Mouse (Mus musculus): ENCODE results near the gene Tnfrsf13c. TPM values are rescaled to one million over a fixed set of nuclear protein-coding genes. Genes with fewer than 3 reads are reported as not detected.

Gene Tnfrsf13c
- 0.14 TPM in 1 of 2 replicates, not detected in the other for polyA plus RNA-seq (2015; fragmentation: Nextera tagmentation; extraction: Ambion mirVana)

DNA sequence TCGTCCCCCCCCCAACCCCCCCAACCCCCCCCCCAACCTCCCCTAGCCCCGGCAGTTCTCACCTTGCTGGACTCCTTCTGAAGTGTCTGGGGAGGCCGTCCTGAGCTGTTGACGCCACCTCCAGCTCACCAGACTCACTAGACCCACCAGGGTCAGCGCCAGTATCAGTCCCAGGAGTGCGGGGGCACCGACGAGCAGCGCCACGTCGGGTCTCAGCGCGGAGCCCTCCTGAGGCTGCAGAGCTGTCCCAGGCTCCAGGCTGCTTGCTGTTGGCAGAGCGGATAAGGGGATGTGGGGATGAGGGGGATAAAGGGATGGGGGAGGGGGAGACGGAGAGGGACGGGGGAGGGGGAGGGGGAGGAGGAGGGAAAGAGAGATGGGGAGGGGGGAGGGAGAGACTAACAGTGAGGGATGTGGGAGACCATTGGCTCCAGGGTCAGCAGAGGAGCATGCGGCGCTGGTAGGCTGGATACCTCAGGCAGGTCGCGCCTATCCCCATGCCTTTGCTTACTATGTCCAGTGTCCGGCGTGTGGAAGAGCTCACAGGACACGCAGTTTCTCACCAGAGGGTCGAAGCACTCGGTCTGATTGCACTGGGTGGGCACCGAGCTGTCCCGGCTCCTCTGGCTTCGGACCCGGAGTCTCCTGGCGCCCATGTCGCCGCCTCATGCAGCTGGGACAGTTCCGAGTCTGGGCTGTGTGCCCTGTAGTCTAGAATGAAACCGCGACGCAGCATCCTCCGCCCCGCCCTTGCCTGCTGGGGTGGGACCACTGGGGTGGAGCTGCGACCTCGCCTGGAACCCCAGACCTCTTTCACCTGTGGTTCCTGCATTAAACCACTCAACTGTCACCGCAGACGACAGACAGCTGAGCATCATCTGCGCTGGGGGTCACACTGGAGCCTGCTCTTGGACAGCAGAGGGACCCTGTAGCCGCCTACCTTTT, at the start of gene Tnfrsf13c:
Tnfrsf13c (minus strand) TSS at position 713 of the 945 bp plus-strand sequence.
- H3K9me3 ChIP-seq (replicated peaks; ENCODE audit: control insufficient read depth, low read length, poor library complexity, severe bottlenecking): no peaks in the 10 kb centered on the region
- H3K4me2 ChIP-seq (ENCODE audit: low read length): peak within 1 kb of the TSS; percentile 69
- H3K36me3 ChIP-seq (ENCODE audit: control insufficient read depth, insufficient read depth, low read length): no peaks in the 10 kb centered on the region
- 2% methylated on average over 42 of the region's 44 CpGs for WGBS
- H3K27me3 ChIP-seq (ENCODE audit: control insufficient read depth, insufficient read depth, low read depth, low read length): no peaks in the 10 kb centered on the region; the same call in 1 of the 2 replicates
- no peak within 1 kb of the TSS for H3K27ac ChIP-seq (ENCODE audit: low read length)
- ATAC-seq: peak; percentile 62; the same call in 1 of the 2 replicates
- peak within 1 kb of the TSS; percentile 31 for H3K4me3 ChIP-seq (ENCODE audit: low read depth, low read length)
- peak within 1 kb of the TSS; percentile 44; the same call in 1 of the 2 replicates for H3K9ac ChIP-seq (ENCODE audit: low read depth, low read length)
- peaks cover 5% of the 10 kb centered on the region; the same call in 1 of the 2 replicates for H3K4me1 ChIP-seq (ENCODE audit: control insufficient read depth, insufficient read depth, low read length)

DNA sequence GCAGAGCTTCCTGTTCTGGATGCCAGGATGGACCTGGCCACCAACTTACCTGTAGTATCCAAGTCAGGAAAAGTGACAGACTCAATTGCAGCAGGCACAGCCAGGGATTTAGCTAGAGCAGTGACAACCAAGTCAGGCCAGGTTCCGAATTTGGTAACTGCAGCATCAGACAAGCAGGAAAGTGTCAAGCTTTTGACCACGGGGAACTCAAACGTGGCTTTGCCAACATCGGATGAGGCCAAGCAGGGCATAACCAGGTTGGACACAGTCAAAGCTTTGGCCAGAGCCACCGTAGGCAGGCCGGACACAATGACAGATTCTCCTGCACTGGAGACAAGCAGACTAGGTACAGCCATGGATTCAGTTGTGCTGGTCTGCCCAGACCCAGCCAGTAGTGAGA, 48.1 kb upstream of the Tnfrsf13c start:
- WGBS: 90% methylated on average over 6 of the region's 6 CpGs
- H3K4me3 ChIP-seq (ENCODE audit: low read depth, low read length): no peak overlapping the region
- H3K9ac ChIP-seq (ENCODE audit: low read depth, low read length): no peak overlapping the region
- H3K36me3 ChIP-seq (ENCODE audit: control insufficient read depth, insufficient read depth, low read length): no peaks in the 10 kb centered on the region
- no peak overlapping the region for H3K27ac ChIP-seq (ENCODE audit: low read length)
- no peaks in the 10 kb centered on the region for H3K27me3 ChIP-seq (ENCODE audit: control insufficient read depth, insufficient read depth, low read depth, low read length)
- ATAC-seq: no peak
- H3K4me2 ChIP-seq (ENCODE audit: low read length): no peak overlapping the region
- no peaks in the 10 kb centered on the region for H3K9me3 ChIP-seq (replicated peaks; ENCODE audit: control insufficient read depth, low read length, poor library complexity, severe bottlenecking)
- H3K4me1 ChIP-seq (ENCODE audit: control insufficient read depth, insufficient read depth, low read length): peaks cover 39% of the 10 kb centered on the region

DNA sequence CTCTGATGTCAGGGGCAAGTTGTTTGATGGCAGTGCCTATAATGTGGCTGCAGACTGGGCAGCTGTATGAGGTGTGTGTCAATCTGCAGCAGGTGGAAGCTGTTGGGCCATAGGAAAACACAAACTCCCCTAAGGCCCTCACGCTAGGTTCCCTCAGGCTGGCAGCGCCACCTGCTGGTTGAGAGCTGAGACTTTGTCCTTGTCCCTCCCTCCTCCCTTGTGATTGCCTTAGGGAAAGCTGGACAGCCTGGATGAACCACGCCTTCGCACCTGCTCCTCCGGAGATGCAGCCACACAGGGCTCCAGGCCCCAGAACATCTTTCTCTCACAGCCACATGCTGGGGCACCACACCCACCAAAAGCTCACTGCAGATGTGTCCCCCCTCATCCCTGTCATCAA, 47.0 kb upstream of the Tnfrsf13c start:
- no peaks in the 10 kb centered on the region for H3K27me3 ChIP-seq (ENCODE audit: control insufficient read depth, insufficient read depth, low read depth, low read length)

DNA sequence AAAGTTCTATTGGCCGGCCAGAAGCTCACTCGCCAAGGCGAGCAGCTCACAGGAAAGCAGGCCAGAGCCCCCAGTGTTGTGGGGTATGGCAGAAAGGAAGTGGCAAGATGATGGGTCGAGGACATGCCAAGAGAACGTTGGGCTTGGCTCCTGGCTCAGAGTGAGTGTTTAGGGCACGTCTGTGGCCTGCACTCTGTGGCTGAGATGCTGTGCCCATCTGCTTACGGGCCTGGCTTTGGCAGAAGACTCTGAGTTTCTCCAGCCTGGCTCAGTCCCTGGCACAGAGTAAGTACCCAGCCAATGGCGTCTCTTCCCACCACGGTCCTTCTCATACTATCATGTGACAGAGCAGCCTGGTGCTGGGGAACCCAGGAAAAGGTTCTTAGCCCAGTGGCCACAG, 44.6 kb upstream of the Tnfrsf13c start:
- Histone ChIP-seq H3K4me1 (ENCODE audit: control insufficient read depth, insufficient read depth, low read length) (peaks cover 20% of the 10 kb centered on the region), H3K4me2 (ENCODE audit: low read length) (no peak overlapping the region), H3K9me3 (replicated peaks; ENCODE audit: control insufficient read depth, low read length, poor library complexity, severe bottlenecking) (no peaks in the 10 kb centered on the region), H3K27me3 (ENCODE audit: control insufficient read depth, insufficient read depth, low read depth, low read length) (no peaks in the 10 kb centered on the region), H3K36me3 (ENCODE audit: control insufficient read depth, insufficient read depth, low read length) (no peaks in the 10 kb centered on the region), H3K27ac (ENCODE audit: low read length) (peak overlapping the region; percentile 23; the same call in 1 of the 2 replicates), H3K9ac (ENCODE audit: low read depth, low read length) (no peak overlapping the region), H3K4me3 (ENCODE audit: low read depth, low read length) (no peak overlapping the region)
- 0 out of 2 replicates have a peak, but pooled peaks have one; percentile 8 for ATAC-seq
- WGBS: 76% methylated on average over 9 of the region's 9 CpGs

More for the DNA sequence above, 47.0 kb upstream of the Tnfrsf13c start:
- Histone ChIP-seq H3K36me3 (ENCODE audit: control insufficient read depth, insufficient read depth, low read length) (no peaks in the 10 kb centered on the region), H3K9me3 (replicated peaks; ENCODE audit: control insufficient read depth, low read length, poor library complexity, severe bottlenecking) (no peaks in the 10 kb centered on the region), H3K4me1 (ENCODE audit: control insufficient read depth, insufficient read depth, low read length) (peaks cover 29% of the 10 kb centered on the region), H3K4me2 (ENCODE audit: low read length) (no peak overlapping the region), H3K9ac (ENCODE audit: low read depth, low read length) (no peak overlapping the region), H3K27ac (ENCODE audit: low read length) (no peak overlapping the region), H3K4me3 (ENCODE audit: low read depth, low read length) (no peak overlapping the region)
- 0% methylated on average over 5 of the region's 5 CpGs for WGBS
- no peak for ATAC-seq

GRCm38 (mm10) chr15:82268185-82268584, 44.0 kb upstream of the Tnfrsf13c start:
- Histone ChIP-seq H3K4me1 (ENCODE audit: control insufficient read depth, insufficient read depth, low read length) (peaks cover 19% of the 10 kb centered on the region), H3K4me2 (ENCODE audit: low read length) (no peak overlapping the region), H3K27ac (ENCODE audit: low read length) (peak overlapping the region; percentile 72), H3K9ac (ENCODE audit: low read depth, low read length) (peak overlapping the region; percentile 23; the same call in 1 of the 2 replicates), H3K36me3 (ENCODE audit: control insufficient read depth, insufficient read depth, low read length) (no peaks in the 10 kb centered on the region), H3K4me3 (ENCODE audit: low read depth, low read length) (no peak overlapping the region), H3K27me3 (ENCODE audit: control insufficient read depth, insufficient read depth, low read depth, low read length) (no peaks in the 10 kb centered on the region), H3K9me3 (replicated peaks; ENCODE audit: control insufficient read depth, low read length, poor library complexity, severe bottlenecking) (no peaks in the 10 kb centered on the region)
- ATAC-seq: peak; percentile 50; the same call in 1 of the 2 replicates
- 11% methylated on average over 3 of the region's 3 CpGs for WGBS

- Histone ChIP-seq H3K27me3 (ENCODE audit: control insufficient read depth, insufficient read depth, low read depth, low read length) (no peaks in the 10 kb centered on the region), H3K9ac (ENCODE audit: low read depth, low read length) (no peak overlapping the region), H3K4me2 (ENCODE audit: low read length) (no peak overlapping the region), H3K4me1 (ENCODE audit: control insufficient read depth, insufficient read depth, low read length) (peaks cover 18% of the 10 kb centered on the region), H3K4me3 (ENCODE audit: low read depth, low read length) (no peak overlapping the region), H3K27ac (ENCODE audit: low read length) (no peak overlapping the region), H3K36me3 (ENCODE audit: control insufficient read depth, insufficient read depth, low read length) (no peaks in the 10 kb centered on the region), H3K9me3 (replicated peaks; ENCODE audit: control insufficient read depth, low read length, poor library complexity, severe bottlenecking) (no peaks in the 10 kb centered on the region)
- no peak for ATAC-seq
- 11% methylated on average over 6 of the region's 6 CpGs for WGBS
These were observed 42.2 kb upstream of the Tnfrsf13c start for GRCm38 (mm10) chr15:82266356-82266755.

GRCm38 (mm10) chr15:82259510-82259909, 35.3 kb upstream of the Tnfrsf13c start:
- 9% methylated on average over 16 of the region's 16 CpGs for WGBS
- Histone ChIP-seq H3K4me2 (ENCODE audit: low read length) (no peak overlapping the region), H3K36me3 (ENCODE audit: control insufficient read depth, insufficient read depth, low read length) (no peaks in the 10 kb centered on the region), H3K27me3 (ENCODE audit: control insufficient read depth, insufficient read depth, low read depth, low read length) (no peaks in the 10 kb centered on the region), H3K4me3 (ENCODE audit: low read depth, low read length) (no peak overlapping the region), H3K9me3 (replicated peaks; ENCODE audit: control insufficient read depth, low read length, poor library complexity, severe bottlenecking) (no peaks in the 10 kb centered on the region), H3K27ac (ENCODE audit: low read length) (no peak overlapping the region), H3K4me1 (ENCODE audit: control insufficient read depth, insufficient read depth, low read length) (peaks cover 25% of the 10 kb centered on the region), H3K9ac (ENCODE audit: low read depth, low read length) (no peak overlapping the region)
- ATAC-seq: no peak

- Histone ChIP-seq H3K4me2 (ENCODE audit: low read length) (peak overlapping the region; percentile 74), H3K4me1 (ENCODE audit: control insufficient read depth, insufficient read depth, low read length) (peaks cover 25% of the 10 kb centered on the region), H3K27ac (ENCODE audit: low read length) (peak overlapping the region; percentile 94), H3K9ac (ENCODE audit: low read depth, low read length) (peak overlapping the region; percentile 78), H3K27me3 (ENCODE audit: control insufficient read depth, insufficient read depth, low read depth, low read length) (no peaks in the 10 kb centered on the region), H3K4me3 (ENCODE audit: low read depth, low read length) (peak overlapping the region; percentile 65), H3K36me3 (ENCODE audit: control insufficient read depth, insufficient read depth, low read length) (no peaks in the 10 kb centered on the region), H3K9me3 (replicated peaks; ENCODE audit: control insufficient read depth, low read length, poor library complexity, severe bottlenecking) (no peaks in the 10 kb centered on the region)
- peak; percentile 95 for ATAC-seq
- 2% methylated on average over 10 of the region's 10 CpGs for WGBS
These were observed 31.8 kb upstream of the Tnfrsf13c start for GRCm38 (mm10) chr15:82255944-82256383.

DNA sequence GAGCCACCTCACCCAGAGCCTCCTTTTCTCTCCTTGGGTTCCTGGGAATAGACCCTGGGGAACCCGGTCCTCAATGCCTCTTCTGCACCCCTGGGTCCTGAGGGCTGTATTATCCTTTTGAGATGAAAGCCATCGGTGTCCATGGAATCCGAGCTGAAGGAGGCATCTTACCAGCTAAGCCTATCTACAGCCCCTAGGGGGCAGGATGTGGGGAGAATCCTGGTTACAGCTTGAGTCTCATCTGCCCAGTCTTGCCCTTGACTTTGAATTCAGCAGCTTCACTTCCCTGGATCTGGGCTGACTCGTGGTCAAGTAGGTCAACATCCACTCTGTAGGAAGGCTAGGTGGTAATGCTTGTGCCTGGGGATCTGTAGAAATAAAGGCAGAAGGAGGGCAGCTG, 31.1 kb upstream of the Tnfrsf13c start:
- ATAC-seq: no peak

More for the DNA sequence above, 31.1 kb upstream of the Tnfrsf13c start:
- 0 out of 2 replicates have a peak overlapping the region, but pooled peaks have one; percentile 1 for H3K9ac ChIP-seq (ENCODE audit: low read depth, low read length)
- H3K27ac ChIP-seq (ENCODE audit: low read length): peak overlapping the region; percentile 94
- WGBS: 33% methylated on average over 4 of the region's 4 CpGs
- peaks cover 25% of the 10 kb centered on the region for H3K4me1 ChIP-seq (ENCODE audit: control insufficient read depth, insufficient read depth, low read length)
- H3K9me3 ChIP-seq (replicated peaks; ENCODE audit: control insufficient read depth, low read length, poor library complexity, severe bottlenecking): no peaks in the 10 kb centered on the region
- H3K27me3 ChIP-seq (ENCODE audit: control insufficient read depth, insufficient read depth, low read depth, low read length): no peaks in the 10 kb centered on the region
- H3K4me2 ChIP-seq (ENCODE audit: low read length): peak overlapping the region; percentile 74
- peak overlapping the region; percentile 65; the same call in 1 of the 2 replicates for H3K4me3 ChIP-seq (ENCODE audit: low read depth, low read length)
- H3K36me3 ChIP-seq (ENCODE audit: control insufficient read depth, insufficient read depth, low read length): no peaks in the 10 kb centered on the region
